Mouse (Mus musculus) stomach, embryonic 14.5 days (tissue): ENCODE measurements around the gene Gm13090. TPM values are rescaled to one million over a fixed set of nuclear protein-coding genes. Genes with fewer than 3 reads are reported as not detected.

Experiments used
- ATAC-seq: fragments of 200-750 bp; cut with Nextera tagmentation; 2 replicates; pipeline ENCODE4 v1.8.0; 2017; ENCODE audit warnings: low read depth, moderate TSS enrichment; ENCODE audit not compliant: insufficient number of reproducible peaks, insufficient read depth, low FRiP score
- H3K27ac ChIP-seq: fragments of 300-500 bp; sonication (generic); 2 replicates; pipeline ENCODE4 v1.5.1; 2014; ENCODE audit warnings: mild to moderate bottlenecking, low read length, moderate library complexity, mixed read lengths
- H3K27me3 ChIP-seq: fragments of 300-500 bp; sonication (generic); 2 replicates; pipeline ENCODE4 v1.6.1; 2014; ENCODE audit warnings: low read length, control low read depth, mixed read lengths; ENCODE audit not compliant: control insufficient read depth, insufficient read depth
- H3K36me3 ChIP-seq: fragments of 300-500 bp; sonication (generic); 2 replicates; pipeline ENCODE4 v1.6.1; 2014; ENCODE audit warnings: mild to moderate bottlenecking, control low read depth, low read length, moderate library complexity, mixed read lengths; ENCODE audit not compliant: control insufficient read depth, insufficient read depth
- H3K4me1 ChIP-seq: fragments of 300-500 bp; sonication (generic); 2 replicates; pipeline ENCODE4 v1.6.1; 2014; ENCODE audit warnings: low read length, control low read depth, mixed read lengths; ENCODE audit not compliant: control insufficient read depth, insufficient read depth
- H3K4me2 ChIP-seq: fragments of 300-500 bp; sonication (generic); replicated peaks from 2 replicates; pipeline ENCODE4 v1.6.1; 2014; ENCODE audit warnings: low read depth, low read length, control low read depth
- H3K4me3 ChIP-seq: fragments of 300-500 bp; sonication (generic); 2 replicates; pipeline ENCODE4 v1.5.1; 2014; ENCODE audit warnings: low read depth, low read length, control low read depth
- H3K9ac ChIP-seq: fragments of 300-500 bp; sonication (generic); replicated peaks from 2 replicates; pipeline ENCODE4 v1.6.1; 2014; ENCODE audit warnings: low read depth, mild to moderate bottlenecking, control low read depth, low read length, moderate library complexity, mixed read lengths
- H3K9me3 ChIP-seq: fragments of 300-500 bp; sonication (generic); 2 replicates; pipeline ENCODE4 v1.6.1; 2016; ENCODE audit warnings: low read depth, low read length, control low read depth; ENCODE audit not compliant: control insufficient read depth
- WGBS: fragments of 180-500 bp; shearing (Covaris S2); extraction: QIAGEN DNeasy Blood & Tissue Kit; methylation state at CpG from one replicate; pipeline ENCODE4 v1.1.7; 2014; 5-methylcytosine and 5-hydroxymethylcytosine counted together
- polyA plus RNA-seq: library from polyadenylated mRNA; unstranded; fragments of >200 nt; fragmentation: Nextera tagmentation; extraction: Ambion mirVana; gene quantifications from 2 replicates; pipeline ENCODE4 v1.2.1, GENCODE M21; 2014

The Gm13090 gene
- polyA plus RNA-seq, 1 experiment from 2014 or later: 0.35 TPM

GRCm38 (mm10) chr4:151104147-151104546, 14.8 kb downstream of the Gm13090 start:
- H3K4me3 ChIP-seq: no peak overlapping the region
- H3K4me1 ChIP-seq: no peaks in the 10 kb centered on the region
- H3K4me2 ChIP-seq: no peak overlapping the region
- 70% methylated on average over 10 of the region's 10 CpGs for WGBS
- H3K27ac ChIP-seq: no peak overlapping the region
- H3K9me3 ChIP-seq: 0 out of 2 replicates have a peak, but pooled peaks cover 2% of the 10 kb centered on the region
- no peak overlapping the region for H3K9ac ChIP-seq
- H3K36me3 ChIP-seq: no peaks in the 10 kb centered on the region
- no peak for ATAC-seq
- peaks cover 8% of the 10 kb centered on the region; the same call in 1 of the 2 replicates for H3K27me3 ChIP-seq

GRCm38 (mm10) chr4:151105886-151106285, 16.5 kb downstream of the Gm13090 start:
- H3K4me1 ChIP-seq: 0 out of 2 replicates have a peak, but pooled peaks cover 5% of the 10 kb centered on the region
- no peak overlapping the region for H3K4me3 ChIP-seq
- peaks cover 13% of the 10 kb centered on the region; the same call in 1 of the 2 replicates for H3K27me3 ChIP-seq
- 68% methylated on average over 6 of the region's 6 CpGs for WGBS
- no peak overlapping the region for H3K9ac ChIP-seq
- H3K9me3 ChIP-seq: 0 out of 2 replicates have a peak, but pooled peaks cover 2% of the 10 kb centered on the region
- H3K4me2 ChIP-seq: no peak overlapping the region
- no peak for ATAC-seq
- H3K36me3 ChIP-seq: no peaks in the 10 kb centered on the region
- H3K27ac ChIP-seq: no peak overlapping the region

- WGBS: 36% methylated on average over 10 of the region's 10 CpGs
- H3K4me2 ChIP-seq: peak overlapping the region; percentile 16; the same call in 1 of the 2 replicates
- H3K4me3 ChIP-seq: peak overlapping the region; percentile 59; the same call in 1 of the 2 replicates
- H3K27ac ChIP-seq: no peak overlapping the region
- H3K36me3 ChIP-seq: no peaks in the 10 kb centered on the region
- H3K27me3 ChIP-seq: peaks cover 13% of the 10 kb centered on the region; the same call in 1 of the 2 replicates
- ATAC-seq: no peak
- no peak overlapping the region for H3K9ac ChIP-seq
- H3K4me1 ChIP-seq: 0 out of 2 replicates have a peak, but pooled peaks cover 5% of the 10 kb centered on the region
- no peaks in the 10 kb centered on the region for H3K9me3 ChIP-seq
Observed at GRCm38 (mm10) chr4:151106468-151106867, 17.1 kb downstream of the Gm13090 start.

GRCm38 (mm10) chr4:151107131-151108001, 18.0 kb downstream of the Gm13090 start:
- H3K27ac ChIP-seq: peak overlapping the region; percentile 69
- H3K9me3 ChIP-seq: no peaks in the 10 kb centered on the region
- 2% methylated on average over 60 of the region's 60 CpGs for WGBS
- H3K36me3 ChIP-seq: no peaks in the 10 kb centered on the region
- no peak for ATAC-seq
- H3K4me3 ChIP-seq: peak overlapping the region; percentile 59
- H3K9ac ChIP-seq: peak overlapping the region; percentile 42
- H3K27me3 ChIP-seq: peaks cover 13% of the 10 kb centered on the region; the same call in 1 of the 2 replicates
- 0 out of 2 replicates have a peak, but pooled peaks cover 5% of the 10 kb centered on the region for H3K4me1 ChIP-seq
- H3K4me2 ChIP-seq: peak overlapping the region; percentile 98

GRCm38 (mm10) chr4:151108028-151108771, 18.8 kb downstream of the Gm13090 start:
- ATAC-seq: peak; percentile 98
- Histone ChIP-seq H3K9me3 (no peaks in the 10 kb centered on the region), H3K27me3 (peaks cover 13% of the 10 kb centered on the region; the same call in 1 of the 2 replicates), H3K9ac (peak overlapping the region; percentile 42), H3K36me3 (no peaks in the 10 kb centered on the region), H3K4me3 (peak overlapping the region; percentile 59), H3K4me2 (peak overlapping the region; percentile 98), H3K4me1 (0 out of 2 replicates have a peak, but pooled peaks cover 5% of the 10 kb centered on the region), H3K27ac (peak overlapping the region; percentile 69)
- WGBS: under 1% methylated on average over 101 of the region's 101 CpGs

GRCm38 (mm10) chr4:151108834-151109241, 19.5 kb downstream of the Gm13090 start:
- H3K27ac ChIP-seq: no peak overlapping the region
- H3K4me2 ChIP-seq: peak overlapping the region; percentile 98
- 0 out of 2 replicates have a peak, but pooled peaks cover 5% of the 10 kb centered on the region for H3K4me1 ChIP-seq
- H3K27me3 ChIP-seq: peaks cover 13% of the 10 kb centered on the region; the same call in 1 of the 2 replicates
- H3K9ac ChIP-seq: 0 out of 2 replicates have a peak overlapping the region, but pooled peaks have one; percentile 18
- H3K9me3 ChIP-seq: no peaks in the 10 kb centered on the region
- no peaks in the 10 kb centered on the region for H3K36me3 ChIP-seq
- H3K4me3 ChIP-seq: peak overlapping the region; percentile 59
- ATAC-seq: no peak
- WGBS: 1% methylated on average over 17 of the region's 20 CpGs

GRCm38 (mm10) chr4:151111226-151111625, 21.9 kb downstream of the Gm13090 start:
- Histone ChIP-seq H3K9me3 (no peaks in the 10 kb centered on the region), H3K4me3 (no peak overlapping the region), H3K4me2 (no peak overlapping the region), H3K9ac (no peak overlapping the region), H3K36me3 (no peaks in the 10 kb centered on the region), H3K27me3 (peaks cover 13% of the 10 kb centered on the region; the same call in 1 of the 2 replicates), H3K4me1 (0 out of 2 replicates have a peak, but pooled peaks cover 5% of the 10 kb centered on the region), H3K27ac (no peak overlapping the region)
- ATAC-seq: no peak
- WGBS: 63% methylated on average over 8 of the region's 8 CpGs

- Histone ChIP-seq H3K4me1 (0 out of 2 replicates have a peak, but pooled peaks cover 4% of the 10 kb centered on the region), H3K27me3 (0 out of 2 replicates have a peak, but pooled peaks cover 4% of the 10 kb centered on the region), H3K4me3 (no peak overlapping the region), H3K36me3 (no peaks in the 10 kb centered on the region), H3K9ac (no peak overlapping the region), H3K27ac (no peak overlapping the region), H3K4me2 (no peak overlapping the region), H3K9me3 (no peaks in the 10 kb centered on the region)
- WGBS: 84% methylated on average over 7 of the region's 7 CpGs
- no peak for ATAC-seq
Observed at GRCm38 (mm10) chr4:151114574-151114973, 25.2 kb downstream of the Gm13090 start.
